Mouse (Mus musculus): Measurements from ENCODE around the gene Trp63. TPM values are rescaled to one million over a fixed set of nuclear protein-coding genes. Genes with fewer than 3 reads are reported as not detected.

Gene Trp63
- total RNA-seq, 4 experiments from 2014 or later, result 1.1 to 1.7 (median 1.2) TPM

DNA sequence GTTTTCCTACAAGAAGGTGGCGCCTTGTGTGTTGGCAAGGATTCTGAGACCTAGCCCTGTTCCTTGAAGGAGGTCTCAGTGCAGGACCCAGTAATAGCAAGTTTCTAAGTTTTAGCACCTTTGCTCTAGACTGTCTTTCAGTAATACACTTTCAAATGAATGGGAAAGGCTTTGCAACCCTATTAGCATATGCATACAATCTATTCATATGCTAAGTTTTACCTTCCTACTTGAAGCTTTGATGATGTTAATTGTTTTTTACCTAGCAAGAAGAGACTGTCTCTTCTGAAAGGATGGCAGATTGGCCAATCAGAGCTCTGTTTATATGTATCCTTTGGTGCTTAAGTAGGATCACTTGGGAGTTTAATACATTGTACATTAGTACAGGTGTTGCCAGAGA, 187.9 kb downstream of the Trp63 start:
- DNase-seq (ENCODE audit: low spot score in 2 of 2), result no peak

DNA sequence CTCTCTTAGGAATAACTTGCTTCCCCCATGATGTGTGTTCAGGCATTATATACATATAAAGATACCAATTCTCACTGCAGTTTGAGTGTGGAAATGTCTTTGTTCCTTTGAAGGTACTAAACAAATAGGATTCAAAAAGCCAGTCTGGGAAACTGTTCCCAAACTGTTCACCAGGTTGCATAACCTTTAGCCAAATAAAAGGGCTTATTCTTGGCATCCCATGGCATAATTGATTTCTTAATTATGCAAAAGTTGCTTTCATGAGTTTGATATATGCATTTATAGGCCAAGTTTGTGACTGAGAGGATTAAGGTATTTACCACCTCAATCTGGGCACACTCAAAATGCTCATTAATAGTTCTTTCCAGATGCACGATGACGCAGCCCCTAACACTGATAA, 192.1 kb downstream of the Trp63 start:
- no peak for DNase-seq (ENCODE audit: low spot score in 2 of 2)

DNA sequence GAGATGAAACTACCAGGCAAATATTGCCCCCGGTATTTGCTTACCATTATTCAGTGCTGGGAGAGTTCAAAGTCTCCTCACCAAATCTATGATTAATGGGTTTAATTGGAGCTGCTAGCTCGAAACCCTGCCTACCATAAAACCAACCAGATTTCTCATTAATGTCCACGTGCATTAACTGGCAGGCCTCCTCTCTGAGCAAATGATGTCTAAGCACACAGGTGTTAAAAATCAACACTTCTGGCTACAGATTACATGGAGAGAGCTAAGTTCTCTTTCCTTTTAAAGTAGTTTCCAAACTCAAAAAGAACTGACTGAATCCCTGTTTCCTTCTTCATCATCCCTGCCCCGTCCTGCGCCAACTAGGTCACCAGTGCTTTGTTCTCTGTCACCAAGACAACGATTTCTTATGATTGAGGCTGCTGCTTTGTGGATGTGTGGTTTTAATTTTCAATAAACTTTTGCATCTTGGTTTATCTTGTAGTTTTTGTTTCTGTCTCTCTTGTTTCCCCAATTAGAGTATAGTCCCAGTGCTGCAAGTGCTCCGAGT, 193.9 kb downstream of the Trp63 start:
- no peak for DNase-seq (ENCODE audit: low spot score in 2 of 2)

DNA sequence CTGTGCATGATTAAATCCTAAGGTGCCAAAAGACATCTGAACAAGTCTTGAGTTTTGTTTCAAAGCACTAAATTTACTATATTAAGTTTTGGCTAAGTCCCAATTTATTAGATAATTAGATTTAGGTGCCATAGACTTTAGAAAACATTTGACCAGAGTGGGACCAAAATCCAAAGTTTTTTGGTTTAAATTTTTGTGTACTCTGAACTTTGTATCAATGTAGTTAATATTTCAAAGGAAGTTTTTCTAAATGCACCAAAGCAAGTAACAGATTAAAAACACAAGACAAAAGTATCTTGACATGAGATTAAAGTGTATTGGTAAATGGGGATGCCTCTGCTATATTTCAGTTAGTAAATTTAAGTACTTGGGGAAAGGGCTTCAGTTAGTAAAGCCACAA, 194.6 kb downstream of the Trp63 start:
- DNase-seq (ENCODE audit: low spot score in 2 of 2), result no peak

DNA sequence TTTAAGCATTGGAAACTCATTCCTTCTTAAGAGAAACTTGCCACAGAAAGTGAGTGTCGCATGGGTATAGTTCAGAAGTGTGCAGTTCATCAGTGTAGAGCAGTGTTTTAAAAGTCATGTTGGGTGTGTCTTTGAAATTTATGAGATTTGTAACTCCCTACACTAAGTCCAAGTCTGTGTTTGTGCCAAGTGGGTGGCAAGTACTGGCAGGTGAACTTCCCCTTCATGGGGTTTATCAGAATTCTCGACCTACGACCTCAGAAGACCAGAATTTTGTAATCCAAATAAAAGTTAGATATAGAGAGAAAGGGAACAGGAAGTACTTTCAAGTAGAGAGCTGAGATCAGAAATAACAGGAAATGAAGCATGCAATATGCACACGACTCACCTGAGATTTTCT, 215.5 kb downstream of the Trp63 start:
- DNase-seq (ENCODE audit: low spot score in 2 of 2), result no peak

DNA sequence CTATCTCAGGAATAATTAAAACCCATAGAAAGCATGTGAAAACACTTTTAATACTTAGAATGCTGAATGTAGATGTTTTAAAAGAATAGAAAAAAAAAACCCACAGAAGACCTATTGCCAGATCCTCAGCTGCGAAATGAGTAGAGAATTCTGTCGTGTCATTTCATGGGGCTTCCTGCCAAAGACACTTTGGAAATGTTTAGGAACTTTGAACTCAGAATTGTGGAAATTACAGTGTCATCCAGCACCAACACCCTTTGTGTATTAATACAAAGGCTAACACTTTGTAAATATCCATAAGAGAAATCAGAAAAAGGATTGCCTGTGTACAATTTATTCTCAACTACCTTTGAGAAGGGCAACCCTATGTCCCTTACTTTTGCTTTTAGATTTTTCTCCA, 216.1 kb downstream of the Trp63 start:
- no peak for DNase-seq (ENCODE audit: low spot score in 2 of 2)

DNA sequence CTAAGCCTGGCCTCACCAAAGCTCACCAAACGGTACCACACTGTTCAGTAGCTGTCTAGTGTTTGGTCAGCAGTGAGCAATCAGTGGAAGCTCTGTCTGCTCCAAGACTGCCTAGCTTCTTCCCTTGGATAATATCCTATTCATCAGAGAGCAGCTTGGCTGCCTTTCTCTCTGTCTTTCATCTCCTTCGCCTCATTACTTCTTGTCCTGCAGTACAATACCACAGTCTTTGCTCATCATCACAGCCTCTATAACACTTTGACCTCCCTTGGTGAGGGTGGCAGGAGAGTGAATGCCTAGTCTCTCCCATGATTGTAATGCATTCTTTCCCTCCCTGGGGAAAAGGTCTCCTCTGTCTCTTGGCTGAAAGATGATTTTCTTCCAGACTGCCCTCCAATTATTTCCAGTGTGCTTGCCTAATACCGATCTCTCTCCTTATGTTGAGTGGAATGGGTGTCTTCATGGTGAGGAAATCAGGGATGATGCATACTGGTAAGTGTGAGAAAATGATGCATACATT, 216.9 kb downstream of the Trp63 start:
- no peak for DNase-seq (ENCODE audit: low spot score in 2 of 2)

DNA sequence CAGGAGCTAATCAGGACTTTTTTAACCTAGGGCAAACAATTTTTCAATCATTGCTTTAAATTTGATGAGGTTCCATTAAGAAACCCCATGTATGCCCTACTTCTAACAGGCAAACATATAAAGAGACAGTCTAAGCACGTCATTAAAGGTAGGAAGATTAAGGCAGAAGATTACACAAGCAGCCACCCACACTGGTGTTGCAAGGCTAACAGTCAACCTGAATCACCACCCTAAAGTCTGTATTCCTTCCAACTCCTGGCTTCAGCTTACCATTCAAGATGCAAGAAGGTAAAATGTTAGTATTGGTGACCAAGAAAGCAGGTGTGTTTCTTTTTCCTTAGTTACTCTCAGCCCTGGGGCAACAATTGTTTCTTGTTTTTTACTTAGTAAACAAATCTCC, 228.6 kb downstream of the Trp63 start:
- no peak for DNase-seq (ENCODE audit: low spot score in 2 of 2)

DNA sequence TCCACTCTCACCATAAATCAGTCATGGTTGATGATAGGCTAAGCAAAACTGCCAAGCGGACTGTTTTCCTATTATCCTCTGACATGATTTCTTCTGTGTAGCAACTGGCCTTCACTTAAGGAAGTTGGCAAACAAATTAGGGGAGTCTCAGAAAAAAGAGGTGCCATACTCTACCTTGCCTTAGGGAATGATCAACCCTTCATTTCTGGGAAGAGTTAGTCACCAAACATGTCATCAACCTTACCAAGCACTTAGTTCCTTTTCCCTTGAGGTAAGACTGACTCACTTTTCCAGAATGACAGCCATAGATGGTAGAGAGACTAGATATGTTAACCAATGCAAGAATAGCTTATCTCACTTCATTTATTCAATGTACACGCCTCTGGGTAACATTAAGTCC, 250.6 kb downstream of the Trp63 start:
- no peak for DNase-seq (ENCODE audit: low spot score in 2 of 2)

Data from layer of hippocampus, adult 8-10 months (tissue).